Mouse (Mus musculus) natural killer cell, adult 2 months (primary cell): ENCODE measurements around the gene Iqgap1.

Source experiments
- DNase-seq, 2 experiments: peaks; one replicate each; pipeline ENCODE4 v3.0.0; 2022; ENCODE audit warnings: low spot score in 2 of 2

Iqgap1 gene

GRCm38 (mm10) chr7:80719038-80719437 is 106.7 kb downstream of the Iqgap1 start:
- DNase-seq, result no peak

GRCm38 (mm10) chr7:80718471-80718870 is 107.3 kb downstream of the Iqgap1 start:
- DNase-seq, result peak in 1 of 2 experiments; percentile 15

- no peak for DNase-seq
Observed at GRCm38 (mm10) chr7:80716758-80717157, 109.0 kb downstream of the Iqgap1 start.

GRCm38 (mm10) chr7:80715306-80715705 is 110.5 kb downstream of the Iqgap1 start:
- DNase-seq, result no peak

GRCm38 (mm10) chr7:80711496-80711895 is 114.3 kb downstream of the Iqgap1 start:
- DNase-seq, result no peak

GRCm38 (mm10) chr7:80710333-80710732 is 115.4 kb downstream of the Iqgap1 start:
- no peak for DNase-seq

GRCm38 (mm10) chr7:80704066-80704465 is 121.7 kb downstream of the Iqgap1 start:
- DNase-seq, result no peak

- DNase-seq, result no peak
Observed at GRCm38 (mm10) chr7:80702510-80702909, 123.3 kb downstream of the Iqgap1 start.

- no peak for DNase-seq
Observed at GRCm38 (mm10) chr7:80699709-80700108, 126.1 kb downstream of the Iqgap1 start.

- DNase-seq, result no peak
Observed at GRCm38 (mm10) chr7:80698940-80699339, 126.8 kb downstream of the Iqgap1 start.

- DNase-seq, result no peak
Observed at GRCm38 (mm10) chr7:80697859-80698258, 127.9 kb downstream of the Iqgap1 start.

GRCm38 (mm10) chr7:80696903-80697302 is 128.9 kb downstream of the Iqgap1 start:
- no peak for DNase-seq

GRCm38 (mm10) chr7:80696334-80696733 is 129.4 kb downstream of the Iqgap1 start:
- DNase-seq, result no peak

- DNase-seq, result no peak
Observed at GRCm38 (mm10) chr7:80692472-80692871, 133.3 kb downstream of the Iqgap1 start.

- no peak for DNase-seq
Observed at GRCm38 (mm10) chr7:80691131-80691530, 134.6 kb downstream of the Iqgap1 start.

GRCm38 (mm10) chr7:80689221-80689591 is 136.6 kb downstream of the Iqgap1 start:
- peak in 1 of 2 experiments; percentile 10 for DNase-seq

- DNase-seq, result peak; percentile 42 to 53
Observed at GRCm38 (mm10) chr7:80688556-80689220, 137.1 kb downstream of the Iqgap1 start, which contains the start of gene Crtc3. Crtc3 (minus strand) TSS chr7:80688877.

- peak; percentile 53 to 56 for DNase-seq
Observed at GRCm38 (mm10) chr7:80687721-80688555, 137.8 kb downstream of the Iqgap1 start.

- DNase-seq, result no peak
Observed at GRCm38 (mm10) chr7:80685639-80686038, 140.1 kb downstream of the Iqgap1 start.

GRCm38 (mm10) chr7:80682630-80683029 is 143.1 kb downstream of the Iqgap1 start:
- DNase-seq, result no peak

- DNase-seq, result peak; percentile 46 to 50
Observed at GRCm38 (mm10) chr7:80680218-80680847, 145.4 kb downstream of the Iqgap1 start.

- peak in 1 of 2 experiments; percentile 29 for DNase-seq
Observed at GRCm38 (mm10) chr7:80672323-80672722, 153.5 kb downstream of the Iqgap1 start.
